Mouse (Mus musculus): Measurements from ENCODE around the gene Scn8a.
A peak's percentile ranks its signal among the peaks of the same experiment; 100 is the strongest.

Scn8a gene

GRCm38 (mm10) chr15:101069641-101070190, 200.1 kb downstream of the Scn8a start:
- DNase-seq (ENCODE audit: low spot score in 2 of 2): no peak

GRCm38 (mm10) chr15:101070762-101071161, 201.1 kb downstream of the Scn8a start:
- DNase-seq (ENCODE audit: low spot score in 2 of 2): no peak

- DNase-seq (ENCODE audit: low spot score in 2 of 2): no peak
Observed at GRCm38 (mm10) chr15:101072736-101073135, 203.1 kb downstream of the Scn8a start.

- no peak for DNase-seq (ENCODE audit: low spot score in 2 of 2)
Observed at GRCm38 (mm10) chr15:101074067-101074466, 204.4 kb downstream of the Scn8a start.

GRCm38 (mm10) chr15:101075150-101075549, 205.5 kb downstream of the Scn8a start:
- DNase-seq (ENCODE audit: low spot score in 2 of 2): no peak

- DNase-seq (ENCODE audit: low spot score in 2 of 2): no peak
Observed at GRCm38 (mm10) chr15:101075656-101076055, 206.0 kb downstream of the Scn8a start.

GRCm38 (mm10) chr15:101076071-101077000, 206.7 kb downstream of the Scn8a start:
- DNase-seq (ENCODE audit: low spot score in 2 of 2): no peak

- DNase-seq (ENCODE audit: low spot score in 2 of 2): no peak
Observed at GRCm38 (mm10) chr15:101077001-101077812, 207.5 kb downstream of the Scn8a start.

- no peak for DNase-seq (ENCODE audit: low spot score in 2 of 2)
Observed at GRCm38 (mm10) chr15:101077813-101078730, 208.4 kb downstream of the Scn8a start, which contains the start of gene Fignl2. Gene Fignl2, minus strand, starts transcription at chr15:101078567.

GRCm38 (mm10) chr15:101078731-101079156, 209.1 kb downstream of the Scn8a start:
- peak; percentile 47 to 55 for DNase-seq (ENCODE audit: low spot score in 2 of 2)

GRCm38 (mm10) chr15:101080031-101080520, 210.4 kb downstream of the Scn8a start:
- DNase-seq (ENCODE audit: low spot score in 2 of 2): no peak

GRCm38 (mm10) chr15:101081035-101081548, 211.4 kb downstream of the Scn8a start:
- no peak for DNase-seq (ENCODE audit: low spot score in 2 of 2)

GRCm38 (mm10) chr15:101082236-101082635, 212.6 kb downstream of the Scn8a start:
- DNase-seq (ENCODE audit: low spot score in 2 of 2): no peak

GRCm38 (mm10) chr15:101084499-101084898, 214.8 kb downstream of the Scn8a start:
- no peak for DNase-seq (ENCODE audit: low spot score in 2 of 2)

GRCm38 (mm10) chr15:101086451-101086850, 216.8 kb downstream of the Scn8a start:
- DNase-seq (ENCODE audit: low spot score in 2 of 2): no peak

- DNase-seq (ENCODE audit: low spot score in 2 of 2): no peak
Observed at GRCm38 (mm10) chr15:101086956-101087355, 217.3 kb downstream of the Scn8a start.

- DNase-seq (ENCODE audit: low spot score in 2 of 2): no peak
Observed at GRCm38 (mm10) chr15:101088291-101088690, 218.6 kb downstream of the Scn8a start.

- no peak for DNase-seq (ENCODE audit: low spot score in 2 of 2)
Observed at GRCm38 (mm10) chr15:101091551-101091950, 221.9 kb downstream of the Scn8a start.

GRCm38 (mm10) chr15:101092121-101092828, 222.6 kb downstream of the Scn8a start:
- DNase-seq (ENCODE audit: low spot score in 2 of 2): no peak
